Mouse (Mus musculus) E14TG2a.4 (cell line): Measurements from ENCODE around the gene Gm20388.
A peak's percentile ranks its signal among the peaks of the same experiment; 100 is the strongest.

ENCODE experiments used
- H3K27me3 ChIP-seq: 2 replicates; pipeline ENCODE4 v1.6.1; 2014; ENCODE audit warnings: low read length, control low read depth; ENCODE audit not compliant: insufficient read depth
- H3K36me3 ChIP-seq: 2 replicates; pipeline ENCODE4 v1.6.1; 2014; ENCODE audit warnings: low read length, control low read depth; ENCODE audit not compliant: insufficient read depth
- H3K4me1 ChIP-seq: replicated peaks from 2 replicates; pipeline ENCODE4 v1.6.1; 2014; ENCODE audit warnings: low read depth, low read length, control low read depth
- H3K4me3 ChIP-seq: replicated peaks from 2 replicates; pipeline ENCODE4 v1.5.1; 2014; ENCODE audit warnings: mild to moderate bottlenecking, low read length
- H3K9me3 ChIP-seq: 2 replicates; pipeline ENCODE4 v1.6.1; 2014; ENCODE audit warnings: low read length, control low read depth
- CTCF ChIP-seq: conservative IDR thresholded peaks from 2 replicates; pipeline ENCODE4 v1.5.1; 2014; ENCODE audit warnings: low read length
- NANOG ChIP-seq: IDR thresholded peaks from 2 replicates; pipeline ENCODE4 v1.6.1; 2014; ENCODE audit warnings: borderline replicate concordance, low read length, mixed read lengths
- POU5F1 ChIP-seq: IDR thresholded peaks from 2 replicates; pipeline ENCODE4 v1.6.1; 2014; ENCODE audit warnings: low read length, borderline replicate concordance

The Gm20388 gene

GRCm38 (mm10) chr8:120030447-120030846 is 119.8 kb downstream of the Gm20388 start:
- Histone ChIP-seq H3K36me3 (no peaks in the 10 kb centered on the region), H3K27me3 (no peaks in the 10 kb centered on the region), H3K9me3 (no peaks in the 10 kb centered on the region), H3K4me3 (no peak overlapping the region), H3K4me1 (peaks cover 15% of the 10 kb centered on the region)
- TF ChIP-seq NANOG: no peak
- no peak for TF ChIP-seq CTCF
- no peak for TF ChIP-seq POU5F1

- no peaks in the 10 kb centered on the region for H3K36me3 ChIP-seq
- no peak overlapping the region for H3K4me3 ChIP-seq
- peaks cover 24% of the 10 kb centered on the region for H3K4me1 ChIP-seq
- no peaks in the 10 kb centered on the region for H3K9me3 ChIP-seq
- H3K27me3 ChIP-seq: peaks cover 2% of the 10 kb centered on the region; the same call in 1 of the 2 replicates
- no peak for TF ChIP-seq NANOG
- no peak for TF ChIP-seq CTCF
- TF ChIP-seq POU5F1: no peak
Measured at GRCm38 (mm10) chr8:120032549-120033208, 122.0 kb downstream of the Gm20388 start.

GRCm38 (mm10) chr8:120034471-120034870 is 123.8 kb downstream of the Gm20388 start:
- Histone ChIP-seq H3K36me3 (no peaks in the 10 kb centered on the region), H3K27me3 (peaks cover 2% of the 10 kb centered on the region; the same call in 1 of the 2 replicates), H3K4me1 (peaks cover 35% of the 10 kb centered on the region), H3K4me3 (no peak overlapping the region), H3K9me3 (no peaks in the 10 kb centered on the region)
- TF ChIP-seq POU5F1: no peak
- no peak for TF ChIP-seq CTCF
- no peak for TF ChIP-seq NANOG

- TF ChIP-seq NANOG: no peak
- no peak for TF ChIP-seq CTCF
- no peak for TF ChIP-seq POU5F1
- no peaks in the 10 kb centered on the region for H3K36me3 ChIP-seq
Measured at GRCm38 (mm10) chr8:120036111-120036510, 125.5 kb downstream of the Gm20388 start.

GRCm38 (mm10) chr8:120036578-120036977 is 125.9 kb downstream of the Gm20388 start:
- Histone ChIP-seq H3K4me3 (no peak overlapping the region), H3K27me3 (peaks cover 2% of the 10 kb centered on the region; the same call in 1 of the 2 replicates), H3K9me3 (no peaks in the 10 kb centered on the region), H3K36me3 (no peaks in the 10 kb centered on the region), H3K4me1 (peaks cover 32% of the 10 kb centered on the region)
- no peak for TF ChIP-seq NANOG
- TF ChIP-seq CTCF: no peak
- TF ChIP-seq POU5F1: no peak

More at GRCm38 (mm10) chr8:120036111-120036510, 125.5 kb downstream of the Gm20388 start:
- H3K4me3 ChIP-seq: no peak overlapping the region
- peaks cover 32% of the 10 kb centered on the region for H3K4me1 ChIP-seq
- no peaks in the 10 kb centered on the region for H3K9me3 ChIP-seq
- peaks cover 2% of the 10 kb centered on the region; the same call in 1 of the 2 replicates for H3K27me3 ChIP-seq

- TF ChIP-seq CTCF: no peak
- TF ChIP-seq NANOG: no peak
- TF ChIP-seq POU5F1: no peak
- Histone ChIP-seq H3K36me3 (no peaks in the 10 kb centered on the region), H3K27me3 (peaks cover 2% of the 10 kb centered on the region; the same call in 1 of the 2 replicates), H3K9me3 (no peaks in the 10 kb centered on the region), H3K4me1 (peaks cover 32% of the 10 kb centered on the region), H3K4me3 (no peak overlapping the region)
Measured at GRCm38 (mm10) chr8:120037199-120037598, 126.6 kb downstream of the Gm20388 start.

- Histone ChIP-seq H3K36me3 (no peaks in the 10 kb centered on the region), H3K4me1 (peaks cover 30% of the 10 kb centered on the region), H3K4me3 (no peak overlapping the region), H3K27me3 (peaks cover 2% of the 10 kb centered on the region; the same call in 1 of the 2 replicates), H3K9me3 (no peaks in the 10 kb centered on the region)
- no peak for TF ChIP-seq POU5F1
- no peak for TF ChIP-seq NANOG
- TF ChIP-seq CTCF: no peak
Measured at GRCm38 (mm10) chr8:120037611-120038010, 127.0 kb downstream of the Gm20388 start.

- H3K36me3 ChIP-seq: no peaks in the 10 kb centered on the region
- H3K9me3 ChIP-seq: no peaks in the 10 kb centered on the region
- peaks cover 23% of the 10 kb centered on the region for H3K4me1 ChIP-seq
- TF ChIP-seq CTCF (no peak), NANOG (no peak), POU5F1 (no peak)
- peak overlapping the region; percentile 29; the same call in 1 of the 2 replicates for H3K4me3 ChIP-seq
- peaks cover 2% of the 10 kb centered on the region; the same call in 1 of the 2 replicates for H3K27me3 ChIP-seq
Measured at GRCm38 (mm10) chr8:120038741-120039140, 128.1 kb downstream of the Gm20388 start.

GRCm38 (mm10) chr8:120039313-120039919 is 128.8 kb downstream of the Gm20388 start:
- TF ChIP-seq NANOG: no peak
- no peak for TF ChIP-seq POU5F1
- no peak for TF ChIP-seq CTCF
- H3K4me1 ChIP-seq: peaks cover 23% of the 10 kb centered on the region
- H3K9me3 ChIP-seq: no peaks in the 10 kb centered on the region
- H3K4me3 ChIP-seq: peak overlapping the region; percentile 29
- H3K27me3 ChIP-seq: peaks cover 2% of the 10 kb centered on the region; the same call in 1 of the 2 replicates
- H3K36me3 ChIP-seq: no peaks in the 10 kb centered on the region
